Mouse (Mus musculus): ENCODE results near the gene Sem1. TPM values are rescaled to one million over a fixed set of nuclear protein-coding genes. Genes with fewer than 3 reads are reported as not detected.
A peak's percentile ranks its signal among the peaks of the same experiment; 100 is the strongest.

Sem1 gene
- polyA plus RNA-seq (2015; fragmentation: Nextera tagmentation; extraction: Ambion mirVana) = 192 and 196 TPM in 2 replicates

DNA sequence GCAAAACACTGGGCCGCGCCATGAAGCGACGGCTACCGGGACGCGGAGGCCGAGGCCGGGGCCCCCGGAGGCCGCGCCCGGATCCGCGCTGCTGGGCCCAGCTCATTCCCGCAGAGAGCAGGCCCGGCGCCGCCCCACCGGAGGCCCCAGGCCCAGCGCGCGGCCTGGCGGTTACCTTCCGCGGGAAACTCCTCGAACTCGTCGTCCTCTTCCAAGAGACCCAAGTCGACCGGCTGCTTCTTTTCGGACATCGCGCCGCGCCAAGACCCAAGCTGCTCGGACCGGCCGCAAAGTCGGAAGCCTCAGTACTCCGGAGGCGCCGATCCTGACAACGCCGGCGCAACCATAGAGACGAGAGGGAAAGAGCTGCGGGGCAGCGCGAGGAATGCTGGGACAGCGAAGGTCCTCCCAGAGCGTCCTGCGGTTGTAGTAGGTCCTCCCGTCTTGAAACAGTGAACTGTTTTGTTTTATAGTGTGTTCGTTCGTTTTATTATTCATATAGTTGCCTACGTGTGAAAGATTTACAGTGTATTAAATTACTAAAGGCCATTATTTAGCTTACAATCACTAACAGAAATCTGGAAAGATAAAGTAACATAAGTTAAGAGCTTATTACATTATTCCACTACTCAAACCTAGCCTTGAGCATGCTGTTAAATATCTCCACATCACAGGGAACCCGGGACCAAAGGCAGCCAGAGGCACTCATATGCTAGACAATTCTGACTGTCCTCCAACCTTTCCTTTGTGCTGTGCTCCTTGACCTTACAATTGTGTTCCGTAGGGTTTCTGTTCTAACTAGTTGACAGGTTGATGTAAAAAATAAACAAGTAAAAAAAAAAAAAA is at the start of gene Sem1:
Sem1 (minus strand) TSS at position 360 of the 846 bp plus-strand sequence.
- Histone ChIP-seq H3K36me3 (peaks cover 8% of the 10 kb centered on the region), H3K27me3 (no peaks in the 10 kb centered on the region), H3K4me1 (replicated peaks) (peaks cover 18% of the 10 kb centered on the region), H3K9me3 (no peaks in the 10 kb centered on the region), H3K27ac (peak within 1 kb of the TSS; percentile 88), H3K4me3 (replicated peaks) (peak within 1 kb of the TSS; percentile 97), H3K4me2 (replicated peaks) (peak within 1 kb of the TSS; percentile 75), H3K9ac (replicated peaks) (peak within 1 kb of the TSS; percentile 98)
- 1% methylated on average over 57 of the region's 59 CpGs for WGBS
- peak; percentile 99 for ATAC-seq

GRCm38 (mm10) chr6:6622846-6623749 is 44.6 kb upstream of the Sem1 start:
- Histone ChIP-seq H3K27me3 (no peaks in the 10 kb centered on the region), H3K9me3 (no peaks in the 10 kb centered on the region), H3K9ac (replicated peaks) (no peak overlapping the region), H3K36me3 (no peaks in the 10 kb centered on the region), H3K27ac (no peak overlapping the region), H3K4me3 (replicated peaks) (no peak overlapping the region), H3K4me2 (replicated peaks) (peak overlapping the region; percentile 19; the same call in 1 of the 2 replicates), H3K4me1 (replicated peaks) (peaks cover 6% of the 10 kb centered on the region)
- 62% methylated on average over 16 of the region's 16 CpGs for WGBS
- ATAC-seq = no peak

DNA sequence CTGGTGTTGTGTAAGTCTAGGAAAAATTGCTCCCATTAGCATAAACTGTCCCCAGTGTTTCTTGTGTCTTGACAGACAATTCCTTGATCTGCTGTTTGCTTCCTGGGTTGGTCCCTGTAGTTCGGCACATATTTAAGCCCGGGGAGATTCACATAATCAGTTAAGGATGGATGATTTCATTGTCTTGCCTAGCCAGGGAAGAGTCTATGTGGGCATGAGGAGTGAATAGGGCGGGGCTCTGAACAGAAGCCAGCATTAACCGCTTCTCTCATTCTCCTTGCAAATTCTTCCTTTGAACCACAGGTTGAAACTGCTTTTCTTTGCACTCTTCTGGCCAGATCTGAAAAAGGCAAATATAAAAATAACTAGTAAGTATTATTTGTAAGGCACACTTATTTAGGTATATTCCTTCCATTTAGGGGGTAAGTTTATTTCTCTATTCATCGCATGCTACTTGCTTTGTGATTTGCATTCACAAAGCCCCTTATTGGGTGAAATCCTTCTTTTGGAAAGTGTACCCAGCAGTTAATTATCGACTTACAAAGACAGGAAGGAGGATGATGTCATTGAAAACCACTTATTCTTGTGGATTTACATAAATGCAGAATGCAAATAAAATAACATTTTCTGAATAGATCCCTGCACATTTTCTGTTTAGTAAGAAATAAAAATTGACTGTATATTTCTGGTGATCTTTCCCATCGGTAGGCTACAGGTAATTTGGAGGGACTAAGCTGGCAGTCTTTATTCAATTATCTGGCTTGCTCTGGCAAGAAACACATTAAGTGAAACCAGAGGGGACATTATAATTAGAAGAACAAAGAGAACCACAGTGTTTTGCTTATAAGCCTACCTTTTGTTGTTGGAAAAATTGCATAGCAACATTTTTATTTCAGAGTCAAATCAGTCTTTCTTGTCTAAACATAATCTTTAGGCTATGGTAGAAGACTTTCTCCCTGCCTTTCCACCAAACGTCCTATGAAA is 25.4 kb upstream of the Sem1 start:
- Histone ChIP-seq H3K4me2 (replicated peaks) (0 out of 2 replicates have a peak overlapping the region, but pooled peaks have one; percentile 5), H3K4me1 (replicated peaks) (peaks cover 10% of the 10 kb centered on the region; the same call in 1 of the 2 replicates), H3K4me3 (replicated peaks) (no peak overlapping the region), H3K27me3 (no peaks in the 10 kb centered on the region), H3K27ac (0 out of 2 replicates have a peak overlapping the region, but pooled peaks have one; percentile 11), H3K36me3 (no peaks in the 10 kb centered on the region), H3K9me3 (no peaks in the 10 kb centered on the region), H3K9ac (replicated peaks) (no peak overlapping the region)
- ATAC-seq = peak; percentile 77
- WGBS = 31% methylated on average over 8 of the region's 8 CpGs

DNA sequence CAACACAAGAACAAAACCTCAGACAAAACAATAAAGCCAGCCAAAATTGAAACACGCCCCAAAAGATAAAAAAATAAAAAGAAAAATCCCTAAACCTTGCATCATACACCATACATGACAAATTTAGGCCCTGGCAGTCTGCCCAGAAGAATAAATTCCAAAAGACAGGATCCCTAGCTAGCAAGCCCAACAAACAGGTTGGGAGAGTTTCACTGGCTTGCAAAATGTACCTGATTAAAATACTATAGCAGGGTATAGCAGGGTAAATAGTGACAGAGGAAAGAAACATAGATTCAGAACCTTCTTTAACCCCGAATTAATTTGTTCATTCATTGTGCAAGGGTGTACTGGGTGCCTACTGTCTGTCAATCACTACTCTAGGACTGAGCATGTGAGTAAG is 7.8 kb upstream of the Sem1 start:
- ATAC-seq = no peak
- Histone ChIP-seq H3K4me1 (replicated peaks) (no peaks in the 10 kb centered on the region), H3K4me2 (replicated peaks) (no peak overlapping the region), H3K9me3 (no peaks in the 10 kb centered on the region), H3K9ac (replicated peaks) (no peak overlapping the region), H3K27ac (no peak overlapping the region), H3K4me3 (replicated peaks) (no peak overlapping the region), H3K27me3 (no peaks in the 10 kb centered on the region), H3K36me3 (no peaks in the 10 kb centered on the region)
- WGBS = 76% methylated on average over 2 of the region's 2 CpGs

DNA sequence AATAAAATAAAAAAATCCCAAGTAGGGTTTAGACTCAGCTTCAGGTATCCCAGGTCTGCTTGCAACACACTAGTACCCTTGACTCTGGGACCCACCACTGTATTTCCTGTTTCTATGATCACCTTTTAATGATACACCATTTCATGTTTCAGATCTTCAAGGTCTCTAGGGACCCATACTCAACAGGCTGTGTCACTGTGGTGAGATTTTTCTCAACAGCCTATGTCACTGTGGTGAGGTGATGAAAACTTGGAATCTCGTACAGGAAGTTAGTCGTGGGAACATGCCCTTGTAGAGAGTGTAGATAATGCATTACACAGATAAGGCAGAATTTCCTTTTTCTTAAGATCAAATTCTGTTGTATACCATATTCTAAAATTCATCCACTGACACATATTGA is 3.4 kb upstream of the Sem1 start:
- peaks cover 7% of the 10 kb centered on the region for H3K4me1 ChIP-seq (replicated peaks)
- no peak overlapping the region for H3K4me2 ChIP-seq (replicated peaks)
- H3K9me3 ChIP-seq = no peaks in the 10 kb centered on the region
- 82% methylated on average over 2 of the region's 2 CpGs for WGBS
- H3K27me3 ChIP-seq = no peaks in the 10 kb centered on the region
- no peak for ATAC-seq
- H3K9ac ChIP-seq (replicated peaks) = no peak overlapping the region
- H3K36me3 ChIP-seq = no peaks in the 10 kb centered on the region
- H3K27ac ChIP-seq = no peak overlapping the region
- no peak overlapping the region for H3K4me3 ChIP-seq (replicated peaks)

- peak; percentile 74 for ATAC-seq
- Histone ChIP-seq H3K36me3 (peaks cover 8% of the 10 kb centered on the region), H3K4me3 (replicated peaks) (peak overlapping the region; percentile 97), H3K9me3 (no peaks in the 10 kb centered on the region), H3K27me3 (no peaks in the 10 kb centered on the region), H3K9ac (replicated peaks) (peak overlapping the region; percentile 98), H3K4me1 (replicated peaks) (peaks cover 18% of the 10 kb centered on the region), H3K27ac (peak overlapping the region; percentile 88), H3K4me2 (replicated peaks) (peak overlapping the region; percentile 75)
- 4% methylated on average over 17 of the region's 17 CpGs for WGBS
Measured at GRCm38 (mm10) chr6:6577741-6578284, 650 bp downstream of the Sem1 start.

DNA sequence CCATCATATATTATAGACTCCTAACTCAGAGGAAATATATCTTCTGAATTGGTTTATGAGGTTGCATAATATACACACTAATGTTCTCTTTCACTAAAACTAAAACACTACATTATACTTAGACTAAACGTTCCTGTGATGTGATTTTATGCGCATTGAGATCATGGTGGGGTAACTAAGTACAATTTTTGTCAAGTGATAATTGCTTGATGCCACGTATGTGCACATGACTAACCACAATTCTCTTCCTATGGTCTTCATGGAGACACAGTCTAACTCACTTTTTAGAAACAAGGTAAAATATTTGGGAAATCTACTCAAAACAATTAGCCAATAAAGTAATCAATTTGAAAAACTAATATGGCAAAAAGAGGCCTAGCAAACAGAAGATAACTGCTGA is 1.2 kb downstream of the Sem1 start:
- Histone ChIP-seq H3K36me3 (peaks cover 8% of the 10 kb centered on the region), H3K4me1 (replicated peaks) (peaks cover 22% of the 10 kb centered on the region), H3K9me3 (no peaks in the 10 kb centered on the region), H3K27me3 (no peaks in the 10 kb centered on the region), H3K4me3 (replicated peaks) (peak overlapping the region; percentile 97), H3K4me2 (replicated peaks) (peak overlapping the region; percentile 75), H3K9ac (replicated peaks) (peak overlapping the region; percentile 98), H3K27ac (no peak overlapping the region)
- no peak for ATAC-seq
- 67% methylated on average over 3 of the region's 3 CpGs for WGBS

- no peak overlapping the region for H3K4me3 ChIP-seq (replicated peaks)
- H3K4me2 ChIP-seq (replicated peaks) = no peak overlapping the region
- H3K27ac ChIP-seq = no peak overlapping the region
- H3K27me3 ChIP-seq = no peaks in the 10 kb centered on the region
- H3K4me1 ChIP-seq (replicated peaks) = peaks cover 23% of the 10 kb centered on the region
- H3K9ac ChIP-seq (replicated peaks) = no peak overlapping the region
- 96% methylated on average over 4 of the region's 4 CpGs for WGBS
- no peak for ATAC-seq
- peaks cover 8% of the 10 kb centered on the region for H3K36me3 ChIP-seq
- no peaks in the 10 kb centered on the region for H3K9me3 ChIP-seq
Measured at GRCm38 (mm10) chr6:6575796-6576195, 2.7 kb downstream of the Sem1 start.

DNA sequence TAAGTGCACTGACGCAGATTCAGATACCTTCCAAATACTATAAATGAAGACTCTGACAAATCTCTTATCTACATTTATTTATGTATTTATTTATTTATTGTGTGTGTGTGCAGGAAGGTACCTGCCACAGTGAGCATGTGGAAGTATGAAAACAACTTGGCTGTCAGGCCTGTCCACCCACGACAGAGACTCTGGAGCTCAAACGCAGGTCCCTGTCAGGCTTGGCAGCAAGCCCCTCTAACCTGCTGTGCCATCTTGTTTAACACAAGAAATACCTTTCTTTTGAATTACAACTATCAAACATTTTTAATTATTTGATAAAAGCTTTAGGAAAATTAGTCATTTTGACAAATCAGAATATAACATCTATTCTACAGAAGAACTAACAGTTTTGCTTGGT is 10.0 kb downstream of the Sem1 start:
- Histone ChIP-seq H3K4me1 (replicated peaks) (peaks cover 6% of the 10 kb centered on the region), H3K9me3 (no peaks in the 10 kb centered on the region), H3K4me2 (replicated peaks) (no peak overlapping the region), H3K27ac (no peak overlapping the region), H3K27me3 (no peaks in the 10 kb centered on the region), H3K4me3 (replicated peaks) (no peak overlapping the region), H3K9ac (replicated peaks) (no peak overlapping the region), H3K36me3 (0 out of 2 replicates have a peak, but pooled peaks cover 2% of the 10 kb centered on the region)
- no peak for ATAC-seq
- WGBS = 75% methylated on average over 3 of the region's 3 CpGs

- no peaks in the 10 kb centered on the region for H3K9me3 ChIP-seq
- peaks cover 7% of the 10 kb centered on the region for H3K4me1 ChIP-seq (replicated peaks)
- H3K9ac ChIP-seq (replicated peaks) = no peak overlapping the region
- H3K27me3 ChIP-seq = no peaks in the 10 kb centered on the region
- 0 out of 2 replicates have a peak, but pooled peaks cover 2% of the 10 kb centered on the region for H3K36me3 ChIP-seq
- ATAC-seq = no peak
- no peak overlapping the region for H3K27ac ChIP-seq
- H3K4me2 ChIP-seq (replicated peaks) = no peak overlapping the region
- WGBS = 91% methylated on average over 5 of the region's 5 CpGs
- H3K4me3 ChIP-seq (replicated peaks) = no peak overlapping the region
Measured at GRCm38 (mm10) chr6:6563691-6564090, 14.8 kb downstream of the Sem1 start.

DNA sequence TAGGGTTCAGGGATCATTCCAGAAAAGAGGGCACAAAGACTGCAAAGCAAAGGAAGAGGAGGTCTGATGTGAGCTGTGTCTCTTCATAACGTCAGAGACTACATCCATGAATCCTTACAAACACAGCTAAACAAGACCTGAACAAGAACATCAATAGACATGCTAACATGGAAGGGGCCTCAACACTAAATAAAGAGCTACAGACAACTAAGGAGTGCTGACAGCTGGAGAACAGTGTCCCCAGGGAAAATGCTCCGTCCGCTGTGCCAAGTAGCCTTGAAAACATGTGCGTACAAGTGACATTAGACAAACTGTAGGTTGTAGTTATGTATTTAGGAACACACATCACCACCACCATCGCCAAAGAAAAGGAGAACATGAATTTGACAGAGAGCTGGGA is 15.7 kb downstream of the Sem1 start:
- ATAC-seq = no peak
- no peaks in the 10 kb centered on the region for H3K9me3 ChIP-seq
- H3K4me3 ChIP-seq (replicated peaks) = no peak overlapping the region
- H3K27ac ChIP-seq = no peak overlapping the region
- 68% methylated on average over 5 of the region's 5 CpGs for WGBS
- 0 out of 2 replicates have a peak, but pooled peaks cover 2% of the 10 kb centered on the region for H3K36me3 ChIP-seq
- H3K4me1 ChIP-seq (replicated peaks) = peaks cover 7% of the 10 kb centered on the region
- H3K27me3 ChIP-seq = no peaks in the 10 kb centered on the region
- no peak overlapping the region for H3K9ac ChIP-seq (replicated peaks)
- H3K4me2 ChIP-seq (replicated peaks) = no peak overlapping the region
